Mouse (Mus musculus) MEL (cell line): ENCODE measurements around the gene Ctrb1. TPM values are rescaled to one million over a fixed set of nuclear protein-coding genes. Genes with fewer than 3 reads are reported as not detected.

Source experiments
- DNase-seq: peaks from one replicate; pipeline ENCODE4 v3.0.0; 2011; ENCODE audit warnings: low read depth, low spot score
- H3K27ac ChIP-seq: 2 replicates; pipeline ENCODE4 v1.5.1; 2012; ENCODE audit warnings: low read depth, mild to moderate bottlenecking, control low read depth, low read length, moderate library complexity; ENCODE audit not compliant: control insufficient read depth
- H3K27me3 ChIP-seq, 2 experiments: fragments of 150-350 bp in 1 of 2; sonication (generic) in 1 of 2; 2 replicates each; pipeline ENCODE4 v1.6.1; 2012; ENCODE audit warnings: low read length in 2 of 2, mild to moderate bottlenecking in 2 of 2, improper control_type of control experiment in 1 of 2, moderate library complexity in 1 of 2; ENCODE audit not compliant: insufficient read depth in 2 of 2, control insufficient read depth in 1 of 2
- H3K36me3 ChIP-seq, 2 experiments: 2 replicates each; pipeline ENCODE4 v1.6.1; 2012 to 2014; ENCODE audit warnings: low read length in 2 of 2, improper control_type of control experiment in 1 of 2, inconsistent platforms in 1 of 2, mild to moderate bottlenecking in 1 of 2; ENCODE audit not compliant: insufficient read depth in 2 of 2, control insufficient read depth in 1 of 2
- H3K4me1 ChIP-seq, 2 experiments: fragments of 150-350 bp in 1 of 2; sonication (generic) in 1 of 2; 2 replicates each; pipeline ENCODE4 v1.6.1; 2012; ENCODE audit warnings: low read length in 2 of 2, improper control_type of control experiment in 1 of 2, mild to moderate bottlenecking in 1 of 2; ENCODE audit not compliant: insufficient read depth in 2 of 2, control insufficient read depth in 1 of 2
- H3K4me3 ChIP-seq, 2 experiments: fragments of 150-350 bp in 1 of 2; sonication (generic) in 1 of 2; 2 replicates each; pipeline ENCODE4 v1.5.1; 2012; ENCODE audit warnings: low read depth in 2 of 2, low read length in 2 of 2, mild to moderate bottlenecking in 2 of 2, moderate library complexity in 2 of 2, control low read depth in 1 of 2, improper control_type of control experiment in 1 of 2; ENCODE audit not compliant: control insufficient read depth in 1 of 2, insufficient read depth in 1 of 2
- H3K79me2 ChIP-seq: 2 replicates; pipeline ENCODE4 v1.6.1; 2012; ENCODE audit warnings: mild to moderate bottlenecking, low read length, moderate library complexity; ENCODE audit not compliant: control insufficient read depth, poor library complexity, insufficient read depth
- H3K9ac ChIP-seq: 2 replicates; pipeline ENCODE4 v1.6.1; 2012; ENCODE audit warnings: low read depth, mild to moderate bottlenecking, control low read depth, low read length, moderate library complexity; ENCODE audit not compliant: control insufficient read depth, poor library complexity, severe bottlenecking
- H3K9me3 ChIP-seq: fragments of 150-350 bp; sonication (generic); replicated peaks from 2 replicates; pipeline ENCODE4 v1.6.1; 2012; ENCODE audit warnings: mild to moderate bottlenecking, low read length, improper control_type of control experiment, moderate library complexity; ENCODE audit not compliant: insufficient read depth
- CTCF ChIP-seq, 3 experiments: IDR thresholded peaks in 2 of 3; conservative IDR thresholded peaks in 1 of 3; 2 replicates each; pipeline ENCODE4 v1.5.1; 2011 to 2012; ENCODE audit warnings: low read length in 3 of 3, low read depth in 2 of 3, mild to moderate bottlenecking in 2 of 3, improper control_type of control experiment in 1 of 3, inconsistent platforms in 1 of 3, mixed read lengths in 1 of 3, moderate library complexity in 1 of 3; ENCODE audit not compliant: control insufficient read depth in 1 of 3, insufficient read depth in 1 of 3, poor library complexity in 1 of 3, severe bottlenecking in 1 of 3
- HCFC1 ChIP-seq: IDR thresholded peaks from 2 replicates; pipeline ENCODE4 v1.6.1; 2012; ENCODE audit warnings: low read depth, mild to moderate bottlenecking, inconsistent platforms, low read length, improper control_type of control experiment, moderate library complexity
- MEF2A ChIP-seq: IDR thresholded peaks from 2 replicates; pipeline ENCODE4 v1.6.1; 2014; ENCODE audit warnings: low read depth, mild to moderate bottlenecking, inconsistent platforms, low read length, improper control_type of control experiment; ENCODE audit not compliant: poor library complexity, insufficient replicate concordance, severe bottlenecking; ENCODE audit errors: extremely low read depth
- MYC ChIP-seq: IDR thresholded peaks from 2 replicates; pipeline ENCODE4 v1.6.1; 2011; ENCODE audit warnings: low read depth, mild to moderate bottlenecking, low read length, improper control_type of control experiment, moderate library complexity
- NELFE ChIP-seq: IDR thresholded peaks from 2 replicates; pipeline ENCODE4 v1.6.1; 2011; ENCODE audit warnings: low read depth, low read length, improper control_type of control experiment
- POLR2A ChIP-seq, 2 experiments: IDR thresholded peaks; 2 replicates each; pipeline ENCODE4 v1.6.1; 2011 to 2012; ENCODE audit warnings: low read length in 2 of 2, mild to moderate bottlenecking in 2 of 2, control low read depth in 1 of 2, improper control_type of control experiment in 1 of 2, low read depth in 1 of 2, moderate library complexity in 1 of 2; ENCODE audit not compliant: control insufficient read depth in 1 of 2, insufficient read depth in 1 of 2, poor library complexity in 1 of 2
- RAD21 ChIP-seq: IDR thresholded peaks from 2 replicates; pipeline ENCODE4 v1.6.1; 2011; ENCODE audit warnings: mild to moderate bottlenecking, low read depth, low read length, improper control_type of control experiment
- SIN3A ChIP-seq: IDR thresholded peaks from 2 replicates; pipeline ENCODE4 v1.6.1; 2012; ENCODE audit warnings: low read length, improper control_type of control experiment, inconsistent platforms
- SMC3 ChIP-seq: IDR thresholded peaks from 2 replicates; pipeline ENCODE4 v1.6.1; 2011; ENCODE audit warnings: low read depth, low read length, improper control_type of control experiment
- TAL1 ChIP-seq: IDR thresholded peaks from 2 replicates; pipeline ENCODE4 v1.6.1; 2012; ENCODE audit warnings: mild to moderate bottlenecking, inconsistent platforms, low read length, moderate library complexity, mixed read lengths
- UBTF ChIP-seq: IDR thresholded peaks from 2 replicates; pipeline ENCODE4 v1.6.1; 2012; ENCODE audit warnings: low read depth, mild to moderate bottlenecking, inconsistent platforms, low read length, improper control_type of control experiment, moderate library complexity, borderline replicate concordance; ENCODE audit not compliant: insufficient read depth
- USF1 ChIP-seq: IDR thresholded peaks from 2 replicates; pipeline ENCODE4 v1.6.1; 2014; ENCODE audit warnings: low read depth, mild to moderate bottlenecking, inconsistent platforms, low read length, improper control_type of control experiment, moderate library complexity
- USF2 ChIP-seq, 2 experiments: IDR thresholded peaks; 2 replicates each; pipeline ENCODE4 v1.6.1; 2011 to 2012; ENCODE audit warnings: improper control_type of control experiment in 2 of 2, low read length in 2 of 2, borderline replicate concordance in 1 of 2, inconsistent platforms in 1 of 2, low read depth in 1 of 2, mild to moderate bottlenecking in 1 of 2; ENCODE audit not compliant: insufficient read depth in 1 of 2
- ZC3H11A ChIP-seq: IDR thresholded peaks from 2 replicates; pipeline ENCODE4 v1.6.1; 2012; ENCODE audit warnings: low read depth, mild to moderate bottlenecking, inconsistent platforms, low read length, improper control_type of control experiment
- polyA plus RNA-seq, 2 experiments: library from polyadenylated mRNA; stranded (reverse) in 1 of 2; unstranded in 1 of 2; fragments of >175 nt in 1 of 2; fragments of >200 nt in 1 of 2; gene quantifications; 2 replicates each; pipeline versions ENCODE4 v1.2.1 to v1.2.4; 2012; ENCODE audit warnings: low replicate concordance in 2 of 2, low read depth in 1 of 2; ENCODE audit not compliant: insufficient read length in 2 of 2, insufficient read depth in 1 of 2, missing spikeins in 1 of 2
- total RNA-seq: library from RNA; depleted of rRNA; stranded (reverse); fragments of 300-350 nt; gene quantifications from 2 replicates; pipeline ENCODE4 v1.2.3, GENCODE M21; 2012

Gene Ctrb1
- total and polyA plus RNA-seq, 3 experiments, result not detected

DNA sequence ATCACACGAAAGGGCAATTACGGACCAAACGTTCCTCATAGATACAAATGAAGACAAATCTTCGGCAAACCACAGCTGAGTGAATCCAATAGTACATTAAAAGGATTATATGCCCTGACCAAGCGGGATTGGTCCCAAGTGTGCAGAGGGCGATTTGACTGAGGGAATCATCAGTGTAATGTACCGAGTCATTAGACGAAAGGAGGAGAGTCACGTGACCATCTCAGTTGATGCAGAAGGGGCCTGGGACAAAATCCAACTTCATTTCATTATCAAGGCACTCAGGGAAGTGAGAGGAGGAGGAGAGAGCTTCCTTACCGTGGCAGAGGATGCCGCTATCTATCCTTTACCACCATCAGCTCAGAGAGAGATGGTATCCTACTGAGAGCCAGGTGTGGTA lies 9.7 kb downstream of the Ctrb1 start:
- H3K4me1 ChIP-seq, result peaks cover 0 to 11% of the 10 kb centered on the region in 2 experiments; a peak in 2 of 4 replicates
- no peak overlapping the region for H3K4me3 ChIP-seq
- H3K27ac ChIP-seq, result no peak overlapping the region
- no peaks in the 10 kb centered on the region for H3K27me3 ChIP-seq
- H3K9ac ChIP-seq, result no peak overlapping the region
- no peaks in the 10 kb centered on the region for H3K9me3 ChIP-seq
- DNase-seq, result peak; percentile 28
- TF ChIP-seq USF1 (peak; percentile 89), MYC (no peak), ZC3H11A (no peak), USF2 (IDR thresholded peaks at IDR 0.05; ENCODE audit: borderline replicate concordance in 1 of 2, insufficient read depth in 1 of 2, low read depth in 1 of 2, low read length in 2 of 2) (peak; percentile 24 to 44; a peak in 2 of 4 replicates)
- H3K36me3 ChIP-seq, result no peaks in the 10 kb centered on the region
- H3K79me2 ChIP-seq, result no peaks in the 10 kb centered on the region

DNA sequence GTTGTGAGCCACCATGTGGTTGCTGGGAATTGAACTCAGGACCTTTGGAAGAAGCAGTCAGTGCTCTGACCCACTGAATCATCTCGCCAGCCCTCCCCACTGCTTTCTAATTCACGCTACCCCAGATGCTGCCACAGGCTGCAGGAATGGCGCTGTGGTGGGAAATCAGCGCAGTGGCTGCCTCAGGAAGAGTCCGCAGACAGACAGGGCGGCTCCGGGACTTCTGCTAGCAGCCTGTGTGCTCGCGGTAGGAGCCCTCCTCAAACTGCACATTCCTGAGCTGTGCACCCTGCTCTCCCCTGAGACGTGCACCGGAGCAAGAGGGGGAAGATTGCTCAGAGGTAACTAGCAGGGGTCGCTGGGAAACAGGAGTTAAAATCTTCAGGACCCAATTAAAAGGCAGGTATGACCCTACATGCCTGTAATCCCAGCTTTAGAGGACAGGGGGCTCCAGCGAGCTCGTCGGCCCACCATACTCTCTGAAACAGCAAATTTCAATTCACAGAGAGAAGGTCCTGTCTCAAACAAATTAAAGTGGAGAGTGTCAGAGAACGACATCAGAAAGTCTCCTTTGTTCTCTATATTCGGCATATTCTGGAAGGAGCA lies 10.3 kb downstream of the Ctrb1 start:
- Histone ChIP-seq H3K9me3 (no peaks in the 10 kb centered on the region), H3K9ac (no peak overlapping the region), H3K27ac (no peak overlapping the region), H3K4me1 (peaks cover 0 to 11% of the 10 kb centered on the region in 2 experiments; a peak in 2 of 4 replicates), H3K79me2 (no peaks in the 10 kb centered on the region), H3K27me3 (no peaks in the 10 kb centered on the region), H3K4me3 (no peak overlapping the region), H3K36me3 (no peaks in the 10 kb centered on the region)
- no peak for DNase-seq
- TF ChIP-seq TAL1 (no peak), UBTF (no peak), POLR2A (IDR thresholded peaks at IDR 0.05; ENCODE audit: control insufficient read depth in 1 of 2, insufficient read depth in 1 of 2, low read depth in 1 of 2, low read length in 2 of 2, poor library complexity in 1 of 2) (no peak), MEF2A (no peak), RAD21 (peak; percentile 32), NELFE (no peak), SIN3A (no peak), ZC3H11A (peak; percentile 27; the same call in 1 of the 2 replicates), SMC3 (peak; percentile 60), HCFC1 (no peak), CTCF (IDR thresholded peaks at IDR 0.05 in 2 of 3, conservative IDR thresholded peaks at IDR 0.05 in 1 of 3; ENCODE audit: control insufficient read depth in 1 of 3, insufficient read depth in 1 of 3, low read depth in 2 of 3, low read length in 3 of 3, poor library complexity in 1 of 3, severe bottlenecking in 1 of 3) (peak; percentile 44 to 64 (median 58))
